Mouse (Mus musculus) hindbrain, embryonic 13.5 days (tissue): ENCODE data around the gene Sirt7. TPM values are rescaled to one million over a fixed set of nuclear protein-coding genes. Genes with fewer than 3 reads are reported as not detected.

Experiments
- ATAC-seq: fragments of 200-750 bp; cut with Nextera tagmentation; 2 replicates; pipeline ENCODE4 v1.8.0; 2017; ENCODE audit warnings: moderate TSS enrichment; ENCODE audit not compliant: low FRiP score
- H3K27ac ChIP-seq: fragments of 300-500 bp; sonication (generic); 2 replicates; pipeline ENCODE4 v1.5.1; 2015; ENCODE audit warnings: inconsistent platforms, mild to moderate bottlenecking, moderate library complexity
- H3K27me3 ChIP-seq: fragments of 300-500 bp; sonication (generic); 2 replicates; pipeline ENCODE4 v1.6.1; 2015; ENCODE audit warnings: mild to moderate bottlenecking, inconsistent platforms
- H3K36me3 ChIP-seq: fragments of 300-500 bp; sonication (generic); 2 replicates; pipeline ENCODE4 v1.6.1; 2015; ENCODE audit warnings: mild to moderate bottlenecking, inconsistent platforms
- H3K4me1 ChIP-seq: fragments of 300-500 bp; sonication (generic); replicated peaks from 2 replicates; pipeline ENCODE4 v1.6.1; 2015; ENCODE audit warnings: inconsistent platforms
- H3K4me2 ChIP-seq: fragments of 300-500 bp; sonication (generic); 2 replicates; pipeline ENCODE4 v1.6.1; 2015; ENCODE audit warnings: inconsistent platforms, mild to moderate bottlenecking, moderate library complexity
- H3K4me3 ChIP-seq: fragments of 300-500 bp; sonication (generic); 2 replicates; pipeline ENCODE4 v1.5.1; 2015; ENCODE audit warnings: mild to moderate bottlenecking, inconsistent platforms
- H3K9ac ChIP-seq: fragments of 300-500 bp; sonication (generic); 2 replicates; pipeline ENCODE4 v1.6.1; 2015; ENCODE audit warnings: mild to moderate bottlenecking, inconsistent platforms
- H3K9me3 ChIP-seq: fragments of 300-500 bp; sonication (generic); 2 replicates; pipeline ENCODE4 v1.6.1; 2016; ENCODE audit warnings: inconsistent platforms
- WGBS: fragments of 180-500 bp; shearing (Covaris S2); methylation state at CpG from one replicate; pipeline ENCODE4 v1.1.7; 2015; 5-methylcytosine and 5-hydroxymethylcytosine counted together
- polyA plus RNA-seq: library from polyadenylated mRNA; unstranded; fragments of >200 nt; fragmentation: Nextera tagmentation; extraction: Ambion mirVana; gene quantifications from 2 replicates; pipeline ENCODE4 v1.2.1, GENCODE M21; 2015

The Sirt7 gene
- polyA plus RNA-seq, 1 experiment from 2014 or later: 50.6 TPM

DNA sequence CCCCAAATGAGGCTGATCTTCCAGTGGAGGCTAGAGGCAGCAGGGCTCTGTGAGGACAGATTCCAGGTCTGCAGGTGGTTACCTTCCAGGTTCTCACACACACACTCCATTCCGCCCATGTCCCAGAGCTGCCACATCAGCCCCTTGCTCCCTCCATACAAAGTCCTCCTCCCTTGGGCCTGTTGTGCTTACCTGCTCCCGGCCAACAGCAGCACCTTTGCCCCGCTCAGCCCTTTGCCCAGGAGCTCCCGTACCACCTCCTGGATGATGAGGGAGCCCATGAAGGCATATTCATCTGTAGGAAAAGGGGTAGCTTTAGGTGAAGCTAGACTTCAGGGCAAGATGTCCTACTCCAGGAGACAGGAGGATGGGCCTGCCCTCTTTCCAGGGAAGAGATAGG is 32.3 kb upstream of the Sirt7 start:
- Histone ChIP-seq H3K4me1 (peaks cover 21% of the 10 kb centered on the region), H3K27ac (no peak overlapping the region), H3K36me3 (no peaks in the 10 kb centered on the region), H3K27me3 (peaks cover 79% of the 10 kb centered on the region), H3K9me3 (no peaks in the 10 kb centered on the region), H3K4me2 (no peak overlapping the region), H3K4me3 (no peak overlapping the region), H3K9ac (no peak overlapping the region)
- no peak for ATAC-seq
- 84% methylated on average over 4 of the region's 4 CpGs for WGBS

DNA sequence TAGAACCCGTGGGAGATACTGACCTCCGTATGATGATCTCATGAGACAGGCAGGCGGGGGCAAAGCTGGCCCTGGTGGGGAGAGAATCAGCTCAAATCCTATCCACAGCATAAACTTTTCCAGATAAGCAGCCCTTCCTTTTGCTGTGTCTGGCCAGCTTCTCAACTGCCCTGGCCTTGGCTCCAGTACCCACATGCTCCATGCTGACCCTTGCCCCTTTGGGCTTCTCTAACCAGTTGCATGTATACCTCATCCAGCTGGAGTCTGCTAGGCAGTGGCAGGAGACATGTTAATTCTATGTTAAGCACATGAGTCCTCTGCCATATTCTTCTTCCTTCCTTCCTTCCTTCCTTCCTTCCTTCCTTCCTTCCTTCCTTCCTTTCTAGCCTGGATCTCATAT is 29.7 kb upstream of the Sirt7 start:
- no peak overlapping the region for H3K27ac ChIP-seq
- 88% methylated on average over 3 of the region's 3 CpGs for WGBS
- no peak overlapping the region for H3K9ac ChIP-seq
- H3K4me1 ChIP-seq: peaks cover 5% of the 10 kb centered on the region
- no peak overlapping the region for H3K4me3 ChIP-seq
- no peak for ATAC-seq
- H3K27me3 ChIP-seq: peaks cover 61% of the 10 kb centered on the region
- H3K4me2 ChIP-seq: no peak overlapping the region
- no peaks in the 10 kb centered on the region for H3K36me3 ChIP-seq
- no peaks in the 10 kb centered on the region for H3K9me3 ChIP-seq

DNA sequence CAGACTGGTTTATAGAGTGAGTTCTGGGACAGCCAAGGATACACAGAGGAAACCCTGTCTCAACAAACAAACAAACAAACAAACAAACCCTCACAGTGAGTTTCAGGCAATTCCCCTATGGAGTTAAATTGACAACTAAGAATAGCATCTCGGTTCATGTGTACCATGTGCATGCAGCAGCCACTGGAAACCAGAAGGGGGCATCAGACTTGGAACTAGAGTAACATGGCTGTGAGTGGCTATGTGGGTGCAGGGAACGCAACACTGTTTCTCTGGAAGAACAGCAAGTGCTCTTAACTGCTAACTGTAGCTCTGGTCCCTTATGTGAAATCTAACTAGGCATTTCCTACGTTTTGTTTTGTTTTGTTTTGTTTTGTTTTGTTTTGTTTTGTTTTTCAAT is 26.8 kb upstream of the Sirt7 start:
- 73% methylated on average over 3 of the region's 3 CpGs for WGBS
- no peak overlapping the region for H3K27ac ChIP-seq
- H3K27me3 ChIP-seq: peaks cover 40% of the 10 kb centered on the region
- no peak overlapping the region for H3K4me3 ChIP-seq
- H3K4me1 ChIP-seq: peaks cover 8% of the 10 kb centered on the region
- ATAC-seq: no peak
- no peak overlapping the region for H3K9ac ChIP-seq
- H3K4me2 ChIP-seq: no peak overlapping the region
- H3K9me3 ChIP-seq: no peaks in the 10 kb centered on the region
- no peaks in the 10 kb centered on the region for H3K36me3 ChIP-seq

GRCm38 (mm10) chr11:120648001-120648476 is 23.0 kb upstream of the Sirt7 start, which contains the start of gene Myadml2:
Gene Myadml2 (minus strand): TSS chr11:120648158.
- Histone ChIP-seq H3K9me3 (no peaks in the 10 kb centered on the region), H3K4me1 (peaks cover 14% of the 10 kb centered on the region), H3K27me3 (peaks cover 19% of the 10 kb centered on the region; the same call in 1 of the 2 replicates), H3K27ac (no peak within 1 kb of the TSS), H3K4me2 (peak within 1 kb of the TSS; percentile 49), H3K9ac (peak within 1 kb of the TSS; percentile 65), H3K4me3 (peak within 1 kb of the TSS; percentile 21), H3K36me3 (no peaks in the 10 kb centered on the region)
- ATAC-seq: no peak
- 5% methylated on average over 13 of the region's 13 CpGs for WGBS

DNA sequence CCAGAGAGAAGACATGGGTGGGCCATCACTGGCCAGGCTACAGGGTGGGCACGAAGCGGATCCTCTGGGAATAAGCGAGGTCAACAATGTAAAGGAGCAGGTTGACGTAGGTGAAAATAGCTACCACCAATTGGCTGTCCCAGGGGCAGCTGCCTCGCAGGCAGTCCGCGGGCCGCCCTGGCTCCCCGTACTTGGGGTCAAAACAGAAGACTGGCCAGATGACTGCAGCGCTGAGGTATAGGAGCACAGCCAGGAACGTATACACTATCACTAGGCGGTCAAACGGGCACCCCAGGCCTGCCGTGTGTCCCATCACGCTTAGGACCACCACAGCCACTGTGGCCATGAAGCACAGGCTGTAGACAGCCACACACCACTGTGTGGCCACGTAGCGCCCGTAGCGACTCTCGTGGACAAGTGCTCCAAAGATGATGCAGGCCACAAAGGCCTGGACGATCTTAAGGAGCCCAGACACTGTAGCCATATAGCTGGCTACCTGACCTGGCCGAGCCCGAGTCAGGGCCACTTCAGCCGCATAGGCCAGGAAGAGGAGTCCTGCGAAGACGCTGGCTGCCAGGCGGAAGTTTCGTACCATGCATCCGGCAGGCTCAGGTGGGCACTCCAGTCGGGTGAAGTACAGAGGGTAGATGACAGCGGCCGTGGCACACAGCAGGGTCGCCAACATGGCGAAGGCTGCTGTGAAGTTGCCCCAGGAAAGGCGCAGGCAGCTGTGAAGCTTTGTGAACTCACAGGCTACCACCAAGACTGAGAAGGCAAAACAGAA is 22.2 kb upstream of the Sirt7 start:
- no peak overlapping the region for H3K4me3 ChIP-seq
- H3K4me2 ChIP-seq: peak overlapping the region; percentile 49; the same call in 1 of the 2 replicates
- H3K27ac ChIP-seq: no peak overlapping the region
- WGBS: 80% methylated on average over 35 of the region's 35 CpGs
- H3K36me3 ChIP-seq: no peaks in the 10 kb centered on the region
- peak overlapping the region; percentile 65 for H3K9ac ChIP-seq
- no peak for ATAC-seq
- H3K27me3 ChIP-seq: peaks cover 21% of the 10 kb centered on the region; the same call in 1 of the 2 replicates
- H3K4me1 ChIP-seq: peaks cover 22% of the 10 kb centered on the region
- no peaks in the 10 kb centered on the region for H3K9me3 ChIP-seq

DNA sequence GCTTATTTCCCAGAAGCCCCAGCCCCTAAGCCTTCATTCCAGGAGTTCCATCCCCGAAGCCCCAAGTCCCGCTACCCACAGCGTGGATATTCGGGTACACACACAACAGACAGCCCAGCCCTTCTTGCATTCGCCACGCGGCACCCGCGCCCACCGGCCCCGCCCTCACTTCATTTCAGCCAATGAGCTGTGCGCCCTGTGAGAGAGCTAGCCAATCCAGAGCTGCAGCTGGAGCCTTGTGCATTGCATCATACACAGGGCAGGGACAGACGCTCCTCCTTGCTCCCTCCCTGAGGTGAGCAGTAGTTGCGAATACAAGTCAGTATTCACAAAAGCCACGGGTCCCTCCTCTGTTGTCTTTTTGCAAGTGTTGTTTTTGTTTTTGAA is 18.6 kb upstream of the Sirt7 start, which contains the start of gene Pycr1:
TSS of gene Pycr1 (minus strand) at position 169 of the 387 bp plus-strand sequence.
- peak within 1 kb of the TSS; percentile 71 for H3K4me2 ChIP-seq
- peaks cover 21% of the 10 kb centered on the region; the same call in 1 of the 2 replicates for H3K27me3 ChIP-seq
- H3K4me1 ChIP-seq: peaks cover 26% of the 10 kb centered on the region
- peak within 1 kb of the TSS; percentile 49; the same call in 1 of the 2 replicates for H3K27ac ChIP-seq
- WGBS: under 1% methylated on average over 15 of the region's 15 CpGs
- H3K36me3 ChIP-seq: no peaks in the 10 kb centered on the region
- H3K9me3 ChIP-seq: no peaks in the 10 kb centered on the region
- peak; percentile 99 for ATAC-seq
- H3K4me3 ChIP-seq: peak within 1 kb of the TSS; percentile 47
- H3K9ac ChIP-seq: peak within 1 kb of the TSS; percentile 74

- WGBS: 2% methylated on average over 18 of the region's 18 CpGs
- peak overlapping the region; percentile 49; the same call in 1 of the 2 replicates for H3K27ac ChIP-seq
These were observed 18.0 kb upstream of the Sirt7 start for GRCm38 (mm10) chr11:120642939-120643600.

DNA sequence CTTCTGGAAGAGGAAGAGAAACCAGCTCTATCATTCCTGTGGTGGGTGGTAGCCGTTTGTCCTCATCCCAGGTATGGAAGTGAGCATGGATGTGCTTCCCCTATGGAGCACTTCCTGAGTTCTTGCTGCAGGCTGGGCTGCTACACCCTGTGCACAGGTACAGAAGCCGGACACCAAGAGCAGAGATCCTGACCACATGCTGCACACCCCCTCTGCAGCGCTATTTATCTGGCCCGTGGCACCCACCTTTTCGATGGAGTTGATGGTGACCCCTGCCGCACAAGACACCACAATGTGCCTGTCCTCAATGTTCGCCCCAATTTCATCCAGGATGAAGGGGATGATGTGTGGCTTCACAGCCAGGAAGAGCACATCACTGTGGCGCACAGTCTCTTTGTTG is 16.8 kb upstream of the Sirt7 start:
- H3K36me3 ChIP-seq: no peaks in the 10 kb centered on the region
- H3K4me1 ChIP-seq: peaks cover 18% of the 10 kb centered on the region
- no peak overlapping the region for H3K4me3 ChIP-seq
- no peak overlapping the region for H3K9ac ChIP-seq
- peaks cover 14% of the 10 kb centered on the region; the same call in 1 of the 2 replicates for H3K27me3 ChIP-seq
- no peak for ATAC-seq
- H3K4me2 ChIP-seq: 0 out of 2 replicates have a peak overlapping the region, but pooled peaks have one; percentile 71
- 89% methylated on average over 8 of the region's 8 CpGs for WGBS
- no peaks in the 10 kb centered on the region for H3K9me3 ChIP-seq
- no peak overlapping the region for H3K27ac ChIP-seq

More at GRCm38 (mm10) chr11:120642939-120643600, 18.0 kb upstream of the Sirt7 start:
- no peaks in the 10 kb centered on the region for H3K9me3 ChIP-seq
- H3K36me3 ChIP-seq: no peaks in the 10 kb centered on the region
- peak overlapping the region; percentile 71 for H3K4me2 ChIP-seq
- H3K9ac ChIP-seq: peak overlapping the region; percentile 74
- peaks cover 21% of the 10 kb centered on the region; the same call in 1 of the 2 replicates for H3K27me3 ChIP-seq
- ATAC-seq: peak; percentile 80
- peak overlapping the region; percentile 47 for H3K4me3 ChIP-seq
- H3K4me1 ChIP-seq: peaks cover 22% of the 10 kb centered on the region

DNA sequence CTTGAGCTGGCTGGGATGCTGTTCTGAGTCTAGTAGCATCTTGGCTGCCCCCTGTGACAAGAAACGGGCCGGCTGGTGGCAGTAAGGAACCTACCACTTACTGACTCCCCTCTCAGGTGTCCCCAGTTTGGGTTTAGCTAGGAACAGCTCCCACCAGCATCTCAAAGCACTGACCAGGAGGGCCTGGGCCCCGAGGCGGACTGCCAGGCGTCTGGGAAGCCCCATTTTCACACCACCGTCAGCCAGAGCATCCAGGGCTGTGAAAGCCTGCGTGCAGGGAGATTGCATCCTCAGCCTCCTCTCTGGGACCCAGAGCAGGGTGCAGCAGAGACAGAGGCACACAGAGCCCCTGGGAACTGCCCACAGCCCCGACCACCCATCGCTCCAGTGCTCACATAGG is 16.2 kb upstream of the Sirt7 start:
- WGBS: 67% methylated on average over 9 of the region's 9 CpGs
- Histone ChIP-seq H3K9ac (peak overlapping the region; percentile 39; the same call in 1 of the 2 replicates), H3K27ac (no peak overlapping the region)

GRCm38 (mm10) chr11:120634810-120635209 is 9.8 kb upstream of the Sirt7 start:
- WGBS: 81% methylated on average over 5 of the region's 5 CpGs
- H3K4me2 ChIP-seq: no peak overlapping the region
- H3K4me3 ChIP-seq: no peak overlapping the region
- no peak for ATAC-seq
- H3K4me1 ChIP-seq: peaks cover 39% of the 10 kb centered on the region
- no peak overlapping the region for H3K9ac ChIP-seq
- H3K27me3 ChIP-seq: no peaks in the 10 kb centered on the region
- H3K9me3 ChIP-seq: no peaks in the 10 kb centered on the region
- H3K27ac ChIP-seq: no peak overlapping the region
- 0 out of 2 replicates have a peak, but pooled peaks cover under 1% of the 10 kb centered on the region for H3K36me3 ChIP-seq

More for the DNA sequence above, 16.2 kb upstream of the Sirt7 start:
- Histone ChIP-seq H3K9me3 (no peaks in the 10 kb centered on the region), H3K27me3 (0 out of 2 replicates have a peak, but pooled peaks cover 11% of the 10 kb centered on the region), H3K4me3 (no peak overlapping the region), H3K4me1 (peaks cover 18% of the 10 kb centered on the region), H3K4me2 (no peak overlapping the region), H3K36me3 (no peaks in the 10 kb centered on the region)
- ATAC-seq: no peak

DNA sequence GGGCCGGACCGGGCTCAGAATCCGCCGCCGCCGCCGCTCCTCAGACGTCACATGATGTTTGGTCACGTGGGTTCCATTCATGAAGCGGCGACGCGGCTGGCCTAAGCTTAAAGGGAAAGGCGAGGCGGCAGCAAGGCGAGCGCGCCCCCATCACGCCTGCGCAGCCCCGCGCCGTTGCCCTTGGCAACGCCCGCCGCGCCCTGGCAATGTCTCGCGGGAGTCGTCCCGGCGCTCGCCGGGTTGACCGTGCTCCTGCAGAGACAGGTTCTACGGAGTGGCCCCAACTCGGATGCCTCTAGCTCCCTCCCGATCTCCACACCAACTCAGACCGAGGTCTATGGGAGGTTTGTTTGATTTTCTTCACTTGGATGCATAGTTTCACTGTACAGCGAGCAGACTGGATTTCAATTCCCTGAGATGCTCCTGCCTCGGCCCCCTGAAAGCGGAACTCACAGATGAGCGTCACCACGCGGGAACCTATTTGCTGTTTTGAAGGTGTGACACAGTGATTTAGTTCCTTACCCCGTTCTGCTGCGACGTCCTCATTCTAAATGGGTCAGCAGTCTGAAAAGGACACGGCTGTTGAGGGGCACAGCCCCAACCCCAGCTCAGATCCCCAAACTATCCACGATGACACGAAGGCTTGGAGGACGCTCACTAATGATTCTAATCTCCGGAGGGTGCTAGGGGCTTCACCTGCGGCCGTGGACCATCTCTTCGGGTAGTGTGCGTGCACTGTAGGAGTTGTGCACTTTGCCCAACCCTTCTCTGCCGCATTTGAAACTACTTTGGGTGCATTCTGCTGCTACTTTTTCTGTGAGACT is 8.7 kb upstream of the Sirt7 start, which contains the start of gene Mafg:
TSS of gene Mafg (minus strand) at position 81 of the 824 bp plus-strand sequence.
- peak; percentile 87 for ATAC-seq
- peak within 1 kb of the TSS; percentile 92 for H3K27ac ChIP-seq
- H3K36me3 ChIP-seq: peaks cover 12% of the 10 kb centered on the region
- peaks cover 43% of the 10 kb centered on the region for H3K4me1 ChIP-seq
- H3K9me3 ChIP-seq: no peaks in the 10 kb centered on the region
- WGBS: 10% methylated on average over 58 of the region's 58 CpGs
- peak within 1 kb of the TSS; percentile 94 for H3K4me3 ChIP-seq
- H3K4me2 ChIP-seq: peak within 1 kb of the TSS; percentile 86
- H3K27me3 ChIP-seq: no peaks in the 10 kb centered on the region
- peak within 1 kb of the TSS; percentile 95 for H3K9ac ChIP-seq
